Mouse (Mus musculus) MEL (cell line): ENCODE data around the gene Fryl.

Source experiments
- CHD2 ChIP-seq: IDR thresholded peaks from 2 replicates; pipeline ENCODE4 v1.6.1; 2011; ENCODE audit warnings: low read length, improper control_type of control experiment
- CTCF ChIP-seq, 3 experiments: IDR thresholded peaks in 2 of 3; conservative IDR thresholded peaks in 1 of 3; 2 replicates each; pipeline ENCODE4 v1.5.1; 2011 to 2012; ENCODE audit warnings: low read length in 3 of 3, low read depth in 2 of 3, mild to moderate bottlenecking in 2 of 3, improper control_type of control experiment in 1 of 3, inconsistent platforms in 1 of 3, mixed read lengths in 1 of 3, moderate library complexity in 1 of 3; ENCODE audit not compliant: control insufficient read depth in 1 of 3, insufficient read depth in 1 of 3, poor library complexity in 1 of 3, severe bottlenecking in 1 of 3
- MAFK ChIP-seq: IDR thresholded peaks from 2 replicates; pipeline ENCODE4 v1.6.1; 2011; ENCODE audit warnings: low read depth, mild to moderate bottlenecking, low read length, improper control_type of control experiment, borderline replicate concordance
- POLR2A ChIP-seq, 2 experiments: IDR thresholded peaks; 2 replicates each; pipeline ENCODE4 v1.6.1; 2011 to 2012; ENCODE audit warnings: low read length in 2 of 2, mild to moderate bottlenecking in 2 of 2, control low read depth in 1 of 2, improper control_type of control experiment in 1 of 2, low read depth in 1 of 2, moderate library complexity in 1 of 2; ENCODE audit not compliant: control insufficient read depth in 1 of 2, insufficient read depth in 1 of 2, poor library complexity in 1 of 2
- POLR2AphosphoS2 ChIP-seq: IDR thresholded peaks from 2 replicates; pipeline ENCODE4 v1.6.1; 2011; ENCODE audit warnings: low read length, improper control_type of control experiment
- TAL1 ChIP-seq: IDR thresholded peaks from 2 replicates; pipeline ENCODE4 v1.6.1; 2012; ENCODE audit warnings: mild to moderate bottlenecking, inconsistent platforms, low read length, moderate library complexity, mixed read lengths

DNA sequence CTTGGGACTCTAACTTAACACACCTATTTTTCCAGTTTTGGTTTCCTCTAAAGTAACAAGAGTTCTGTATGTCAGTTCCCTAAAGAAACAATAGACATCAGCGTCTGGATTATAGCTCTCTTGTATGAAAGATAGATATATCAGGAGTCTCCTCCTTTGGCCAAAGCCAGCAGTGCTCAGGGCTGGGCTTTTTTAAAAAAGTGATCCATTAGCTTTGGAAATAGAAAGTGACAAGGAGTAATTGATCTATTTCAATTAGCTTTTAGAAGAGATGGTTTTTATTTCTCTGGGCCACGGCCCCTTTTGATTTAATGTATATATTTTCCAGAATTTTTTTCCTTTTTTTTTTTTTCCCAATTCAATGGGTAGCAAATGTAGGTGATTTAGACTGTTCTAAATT, 261.5 kb downstream of the Fryl start:
- TF ChIP-seq CTCF (IDR thresholded peaks at IDR 0.05 in 2 of 3, conservative IDR thresholded peaks at IDR 0.05 in 1 of 3; ENCODE audit: control insufficient read depth in 1 of 3, insufficient read depth in 1 of 3, low read depth in 2 of 3, low read length in 3 of 3, poor library complexity in 1 of 3, severe bottlenecking in 1 of 3) = no peak
- TF ChIP-seq MAFK = no peak
- no peak for TF ChIP-seq POLR2AphosphoS2
- TF ChIP-seq POLR2A (IDR thresholded peaks at IDR 0.05; ENCODE audit: control insufficient read depth in 1 of 2, insufficient read depth in 1 of 2, low read depth in 1 of 2, low read length in 2 of 2, poor library complexity in 1 of 2) = no peak
- no peak for TF ChIP-seq CHD2
- no peak for TF ChIP-seq TAL1
